8 mouse cellular contexts compared by ENCODE assay signal in the genomic region with DNA sequence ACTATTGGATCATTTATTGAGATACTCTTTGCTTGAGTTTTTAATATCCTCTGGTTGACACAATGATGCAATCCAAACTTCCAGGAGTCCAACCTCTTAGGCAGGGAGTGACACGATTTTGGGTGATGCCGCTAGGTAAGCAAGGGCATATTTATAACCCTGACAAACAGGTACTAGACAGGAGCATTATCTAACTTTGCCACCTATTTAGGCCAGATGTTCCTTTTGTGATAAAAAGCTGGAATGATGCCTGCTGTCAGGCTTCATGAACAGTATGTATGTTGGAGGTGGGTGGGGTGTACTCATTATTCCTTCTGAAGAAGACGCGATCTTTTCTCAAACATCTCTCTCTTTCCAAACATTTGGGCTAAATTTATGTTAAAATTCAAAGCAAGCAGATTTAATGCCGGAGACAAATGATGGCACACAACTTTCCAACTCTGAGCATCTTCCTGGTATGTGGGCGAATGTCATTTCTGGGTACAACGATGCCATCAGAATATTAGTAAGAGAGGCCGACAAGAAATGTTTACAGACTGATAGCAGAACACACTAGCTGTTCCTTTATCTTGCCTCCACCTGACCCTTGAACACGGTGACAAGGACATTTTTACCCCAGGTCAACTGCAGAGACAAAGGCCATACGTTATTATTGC. TPM values are rescaled to one million over a fixed set of nuclear protein-coding genes. Genes with fewer than 3 reads are reported as not detected.
A peak's percentile ranks its signal among the peaks of the same experiment; 100 is the strongest.
DNase-seq lines count a peak whose midpoint lies in the region; ATAC-seq and TF ChIP-seq lines count a peak whose summit lies in the region.

No protein-coding gene starts in this region.

- in situ Hi-C loops in CH12.LX (cut with MboI; ENCODE audit: low pct_ligation_motif_present, low pct_unique_long_range_greater_than_20kb, low sequenced_read_pairs), result loop anchor here (25.0 kb wide), 1 partner anchor 186 kb away; no protein-coding TSS in a partner anchor

- no peaks in the 10 kb centered on the region for H3K27me3 ChIP-seq in CH12.LX (replicated peaks)
- H3K27me3 ChIP-seq in forebrain, embryonic 14.5 days (replicated peaks; ENCODE audit: control insufficient read depth, insufficient read depth, low read length), result no peaks in the 10 kb centered on the region
- no peaks in the 10 kb centered on the region for H3K27me3 ChIP-seq in liver, embryonic 13.5 days

- no peak for TF ChIP-seq POLR2A in CH12.LX (IDR thresholded peaks at IDR 0.05; ENCODE audit: low read depth, low read length)

- H3K4me3 ChIP-seq in CH12.LX (replicated peaks in 1 of 3; ENCODE audit: low read depth in 2 of 3, low read length in 2 of 3, poor library complexity in 1 of 3), result peak overlapping the region in 2 of 3 experiments; percentile 80 to 86
- H3K4me3 ChIP-seq in forebrain, embryonic 14.5 days (ENCODE audit: low read depth, low read length), result peak overlapping the region; percentile 98
- peak overlapping the region; percentile 97 for H3K4me3 ChIP-seq in liver, embryonic 13.5 days (replicated peaks)

- H3K27ac ChIP-seq in CH12.LX (ENCODE audit: insufficient read depth, low read depth), result no peak overlapping the region
- peak overlapping the region; percentile 91; the same call in 1 of the 2 replicates for H3K27ac ChIP-seq in forebrain, embryonic 14.5 days (ENCODE audit: low read depth, low read length)
- H3K27ac ChIP-seq in liver, embryonic 13.5 days, result peak overlapping the region; percentile 92

- ATAC-seq in forebrain, embryonic 14.5 days, result no peak
- ATAC-seq in liver, embryonic 13.5 days (ENCODE audit: low read depth), result peak; percentile 56

- peaks cover 2% of the 10 kb centered on the region for H3K9me3 ChIP-seq in CH12.LX (replicated peaks; ENCODE audit: low read length)
- H3K9me3 ChIP-seq in forebrain, embryonic 14.5 days (replicated peaks; ENCODE audit: control insufficient read depth, low read length), result no peaks in the 10 kb centered on the region
- H3K9me3 ChIP-seq in liver, embryonic 13.5 days (replicated peaks), result no peaks in the 10 kb centered on the region

- no peak for TF ChIP-seq EP300 in CH12.LX (IDR thresholded peaks at IDR 0.05; ENCODE audit: low read length)

- peak overlapping the region; percentile 49 for H3K9ac ChIP-seq in CH12.LX (ENCODE audit: insufficient read depth, low read depth)
- peak overlapping the region; percentile 97 for H3K9ac ChIP-seq in forebrain, embryonic 14.5 days (ENCODE audit: low read length)
- peak overlapping the region; percentile 99 for H3K9ac ChIP-seq in liver, embryonic 13.5 days

- peak; percentile 15 for DNase-seq in cerebellum, adult 9-11 months
- DNase-seq in cerebellum, adult 8-10 months, result no peak
- DNase-seq in CH12.LX (ENCODE audit: extremely low read depth), result no peak
- no peak for DNase-seq in forebrain, embryonic 14.5 days (ENCODE audit: low spot score)
- DNase-seq in liver, embryonic 13.5 days, result peak; percentile 42
- no peak for DNase-seq in right cerebral cortex, postnatal 36 days (ENCODE audit: low spot score in 2 of 2)
- no peak for DNase-seq in adrenal gland, adult 18-20 months (ENCODE audit: low spot score in 2 of 2)
- no peak for DNase-seq in lung, postnatal 10 days

- peaks cover 0 to 3% of the 10 kb centered on the region in 2 experiments for H3K36me3 ChIP-seq in CH12.LX (replicated peaks in 1 of 2; ENCODE audit: control insufficient read depth in 1 of 2, insufficient read depth in 1 of 2, low read length in 1 of 2)
- no peaks in the 10 kb centered on the region for H3K36me3 ChIP-seq in forebrain, embryonic 14.5 days (ENCODE audit: control insufficient read depth, insufficient read depth, low read length)
- H3K36me3 ChIP-seq in liver, embryonic 13.5 days, result no peaks in the 10 kb centered on the region

- dilution Hi-C loops in CH12.LX (cut with MboI; ENCODE audit: extremely low pct_ligation_motif_present, extremely low pct_unique_long_range_greater_than_20kb, low sequenced_read_pairs), result no loop called here

- WGBS in forebrain, embryonic 14.5 days, result 64% methylated on average over 10 of the region's 10 CpGs
- 20% methylated on average over 10 of the region's 10 CpGs for WGBS in liver, embryonic 13.5 days (ENCODE audit: insufficient replicate concordance)

- peaks cover 32% of the 10 kb centered on the region for H3K79me2 ChIP-seq in CH12.LX (replicated peaks; ENCODE audit: control insufficient read depth, extremely low read depth, insufficient read depth, poor library complexity, severe bottlenecking)

- TF ChIP-seq CTCF in CH12.LX (conservative IDR thresholded peaks at IDR 0.05 in 1 of 2, IDR thresholded peaks at IDR 0.05 in 1 of 2; ENCODE audit: low read depth in 2 of 2, low read length in 2 of 2), result no peak

- H3K4me2 ChIP-seq in CH12.LX (ENCODE audit: insufficient read depth, low read depth, poor library complexity, severe bottlenecking), result peak overlapping the region; percentile 46
- H3K4me2 ChIP-seq in forebrain, embryonic 14.5 days (ENCODE audit: low read length), result peak overlapping the region; percentile 94
- peak overlapping the region; percentile 85 for H3K4me2 ChIP-seq in liver, embryonic 13.5 days

- H3K4me1 ChIP-seq in CH12.LX (ENCODE audit: control insufficient read depth in 1 of 2, insufficient read depth in 2 of 2), result peaks cover 2 to 23% of the 10 kb centered on the region in 2 experiments; a peak in 3 of 4 replicates
- peaks cover 19% of the 10 kb centered on the region for H3K4me1 ChIP-seq in forebrain, embryonic 14.5 days (ENCODE audit: control insufficient read depth, insufficient read depth, low read length)
- peaks cover 55% of the 10 kb centered on the region for H3K4me1 ChIP-seq in liver, embryonic 13.5 days (replicated peaks)

- TF ChIP-seq RAD21 in CH12.LX (IDR thresholded peaks at IDR 0.05; ENCODE audit: low read depth, low read length), result no peak

TF ChIP-seq in CH12.LX, 34 proteins besides CTCF, POLR2A, EP300 and RAD21:
- no peak for TF ChIP-seq ZMIZ1 (IDR thresholded peaks at IDR 0.05; ENCODE audit: low read depth, low read length)
- no peak for TF ChIP-seq CHD1 (IDR thresholded peaks at IDR 0.05; ENCODE audit: low read depth, low read length)
- TF ChIP-seq JUN (IDR thresholded peaks at IDR 0.05; ENCODE audit: insufficient read depth, low read depth, low read length), result no peak
- no peak for TF ChIP-seq HCFC1 (IDR thresholded peaks at IDR 0.05; ENCODE audit: low read depth, low read length)
- TF ChIP-seq ETS1 (conservative IDR thresholded peaks at IDR 0.05; ENCODE audit: low read depth, low read length), result no peak
- no peak for TF ChIP-seq MYC (IDR thresholded peaks at IDR 0.05; ENCODE audit: low read depth, low read length)
- no peak for TF ChIP-seq MEF2A (IDR thresholded peaks at IDR 0.05; ENCODE audit: borderline replicate concordance, low read depth, low read length)
TF ChIP-seq in CH12.LX: peak in this region for 0.

RNA-seq across cellular contexts. Expression of a gene that starts 0.6 kb away (rescaled TPM):
- 79.6 and 86.2 TPM in 2 replicates for total RNA-seq in CH12.LX (2012; rRNA removed)
- 127 and 142 TPM in 2 replicates for total RNA-seq in CH12.LX (2014; rRNA removed)
- polyA plus RNA-seq in CH12.LX (2012; ENCODE audit: insufficient read length, low read depth), result 105 and 115 TPM in 2 replicates
- polyA plus RNA-seq in forebrain, embryonic 14.5 days (2014; fragmentation: Nextera tagmentation; extraction: Ambion mirVana), result 156 and 167 TPM in 2 replicates
- 144 and 182 TPM in 2 replicates for polyA plus RNA-seq in liver, embryonic 13.5 days (2015; fragmentation: Nextera tagmentation; extraction: Ambion mirVana)
- 100 to 1,000 TPM; 189 to 196 TPM for total RNA-seq in adrenal gland, adult 18-20 months (2021)

Comparison
In these comparisons a context has a peak if more than half of its experiments do, and no peak if none do; other contexts are left out.
1. DNase-seq: peak in cerebellum, adult 9-11 months (single experiment) and liver, embryonic 13.5 days (single experiment); none in cerebellum, adult 8-10 months (single experiment), CH12.LX (single experiment), forebrain, embryonic 14.5 days (single experiment), right cerebral cortex, postnatal 36 days (0 of 2), adrenal gland, adult 18-20 months (0 of 2) and lung, postnatal 10 days (single experiment).
2. H3K9ac ChIP-seq: peak in every context shown above with its lines; median percentile 99 in liver, embryonic 13.5 days; 97 in forebrain, embryonic 14.5 days; 49 in CH12.LX.
3. Peak in every context shown above with its lines, with median percentiles within 50 percentile points of each other: H3K4me2 ChIP-seq and H3K4me3 ChIP-seq.